Mouse (Mus musculus) MEL (cell line): ENCODE measurements at regions not wholly inside any gene's neighbourhood (a gene's known extent, or its start where the extent isn't known, plus 50 kb on each side); places are given as distances from the start of the nearest gene placed in this dataset.

Experiments
- EP300 ChIP-seq, 2 experiments: IDR thresholded peaks; 2 replicates each; pipeline ENCODE4 v1.6.1; 2011; ENCODE audit warnings: improper control_type of control experiment in 2 of 2, low read length in 2 of 2, low read depth in 1 of 2, mild to moderate bottlenecking in 1 of 2
- MAFK ChIP-seq: IDR thresholded peaks from 2 replicates; pipeline ENCODE4 v1.6.1; 2011; ENCODE audit warnings: low read depth, mild to moderate bottlenecking, low read length, improper control_type of control experiment, borderline replicate concordance
- MAX ChIP-seq: IDR thresholded peaks from 2 replicates; pipeline ENCODE4 v1.6.1; 2011; ENCODE audit warnings: low read length, improper control_type of control experiment
- MYC ChIP-seq: IDR thresholded peaks from 2 replicates; pipeline ENCODE4 v1.6.1; 2011; ENCODE audit warnings: low read depth, mild to moderate bottlenecking, low read length, improper control_type of control experiment, moderate library complexity

- TF ChIP-seq EP300 (IDR thresholded peaks at IDR 0.05; ENCODE audit: low read depth in 1 of 2, low read length in 2 of 2) (no peak), MYC (no peak), MAFK (no peak), MAX (no peak)
Observed at GRCm38 (mm10) chr19:45304538-45304937, 59.0 kb upstream of the Btrc start.
